Mouse (Mus musculus) liver, adult 2 months (tissue): ENCODE measurements around the gene Uggt1.

ENCODE experiments used
- CTCF ChIP-seq: fragments of 200-500 bp; IDR thresholded peaks from 2 replicates; pipeline ENCODE4 v1.5.1; 2011; ENCODE audit warnings: low read depth, low read length, control low read depth
- POLR2A ChIP-seq: fragments of 200-500 bp; IDR thresholded peaks from 2 replicates; pipeline ENCODE4 v1.6.1; 2011; ENCODE audit warnings: low read length, control low read depth; ENCODE audit not compliant: insufficient read depth; ENCODE audit errors: extremely low read depth

DNA sequence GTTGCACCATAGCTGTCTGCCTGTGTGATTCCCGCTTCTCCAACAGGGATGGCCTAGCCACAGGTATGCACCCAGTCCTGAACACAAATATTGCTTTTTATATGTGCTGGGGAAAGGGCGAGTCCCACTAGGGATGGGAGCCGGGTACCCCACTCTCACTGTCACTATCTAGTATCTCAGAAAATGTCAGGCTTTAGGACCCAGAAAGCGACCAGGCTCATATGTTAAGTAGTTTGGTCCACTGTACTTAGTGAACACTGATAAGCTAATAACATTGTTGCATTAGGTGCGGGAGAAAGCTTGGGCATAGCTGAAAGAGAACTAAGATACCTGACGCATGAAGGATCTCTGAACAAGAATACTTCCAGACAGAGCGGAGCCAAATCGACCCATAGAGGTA, 112.8 kb downstream of the Uggt1 start:
- no peak for TF ChIP-seq CTCF
- no peak for TF ChIP-seq POLR2A
